Mouse (Mus musculus): ENCODE data around the gene Zbtb40. TPM values are rescaled to one million over a fixed set of nuclear protein-coding genes. Genes with fewer than 3 reads are reported as not detected.

Zbtb40 gene
- polyA plus RNA-seq, 1 experiment = 6.3 TPM

DNA sequence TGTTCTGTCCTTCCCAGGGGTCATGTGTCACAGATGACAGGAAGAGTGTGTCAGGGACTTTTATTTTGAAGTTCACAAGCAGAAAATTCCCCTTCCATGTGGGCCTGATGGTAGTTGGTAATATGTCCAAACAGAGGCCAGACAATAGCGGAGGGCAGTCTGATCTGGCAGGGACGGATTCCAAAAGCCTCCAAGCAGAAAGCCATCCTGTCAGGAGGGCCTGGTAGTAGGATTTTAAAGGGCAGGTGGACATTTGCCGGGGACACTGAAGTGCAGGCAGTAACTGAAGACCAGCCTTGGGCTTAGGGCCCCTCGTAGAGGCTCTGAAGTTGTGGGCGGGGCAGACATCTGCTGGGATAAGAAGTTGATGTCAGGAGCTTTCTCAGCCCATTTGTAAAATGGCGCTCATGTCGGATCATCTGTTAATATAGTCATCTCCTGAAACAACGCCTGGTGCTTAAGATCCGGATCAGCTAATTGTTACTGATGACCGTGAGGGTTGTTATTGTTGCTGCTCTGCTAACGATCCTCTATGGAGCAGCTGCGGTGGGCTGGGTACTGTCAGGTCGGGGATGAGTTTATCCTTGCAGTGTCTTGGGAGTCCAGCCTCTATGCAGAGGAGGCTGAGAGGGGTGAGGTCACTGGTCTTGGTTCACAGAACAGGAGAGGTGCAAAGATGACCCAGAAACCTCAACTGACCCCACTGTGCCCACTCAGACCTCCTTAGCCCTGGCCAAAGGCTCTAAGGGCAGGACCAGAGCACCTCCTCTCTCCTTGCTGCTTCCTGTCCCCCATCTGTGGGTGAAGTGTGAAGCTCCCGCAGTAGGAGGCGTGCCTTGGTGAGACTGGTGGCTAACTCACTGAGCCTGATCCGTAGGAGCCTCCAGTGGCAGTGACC is 81.9 kb downstream of the Zbtb40 start:
- TF ChIP-seq CTCF (IDR thresholded peaks at IDR 0.05; ENCODE audit: low read depth, low read length) (no peak), POLR2A (IDR thresholded peaks at IDR 0.05; ENCODE audit: borderline replicate concordance, low read depth, low read length) (no peak)
- Histone ChIP-seq H3K4me3 (ENCODE audit: insufficient read depth, low read length) (no peak overlapping the region), H3K27ac (ENCODE audit: insufficient read depth, low read depth, low read length) (no peak overlapping the region), H3K4me1 (ENCODE audit: control insufficient read depth, insufficient read depth, low read length) (no peaks in the 10 kb centered on the region)

DNA sequence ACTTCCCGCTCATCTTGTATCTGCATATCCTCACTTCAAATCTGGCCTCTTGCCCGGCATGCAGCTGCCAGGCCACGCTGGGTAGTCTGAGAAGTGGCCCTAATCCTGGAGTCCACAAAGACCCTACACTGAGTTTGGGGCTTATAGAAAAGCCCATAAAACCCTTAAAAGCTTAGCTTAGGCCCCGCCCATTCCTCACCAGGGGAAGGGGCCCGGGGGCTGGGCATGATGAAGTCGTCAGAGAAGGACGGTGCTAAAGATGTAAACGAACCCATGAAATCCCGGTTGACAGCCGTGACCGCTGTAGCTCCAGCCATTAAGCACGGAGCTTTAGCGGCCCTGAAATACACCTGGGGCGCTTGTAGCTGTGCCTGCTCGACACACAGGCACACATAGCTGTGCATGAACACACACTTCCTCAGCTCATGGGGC is 83.6 kb downstream of the Zbtb40 start:
- H3K4me1 ChIP-seq (ENCODE audit: control insufficient read depth, insufficient read depth, low read length) = no peaks in the 10 kb centered on the region
- H3K27ac ChIP-seq (ENCODE audit: insufficient read depth, low read depth, low read length) = no peak overlapping the region
- no peak for TF ChIP-seq POLR2A (IDR thresholded peaks at IDR 0.05; ENCODE audit: borderline replicate concordance, low read depth, low read length)
- TF ChIP-seq CTCF (IDR thresholded peaks at IDR 0.05; ENCODE audit: low read depth, low read length) = no peak
- no peak overlapping the region for H3K4me3 ChIP-seq (ENCODE audit: insufficient read depth, low read length)

DNA sequence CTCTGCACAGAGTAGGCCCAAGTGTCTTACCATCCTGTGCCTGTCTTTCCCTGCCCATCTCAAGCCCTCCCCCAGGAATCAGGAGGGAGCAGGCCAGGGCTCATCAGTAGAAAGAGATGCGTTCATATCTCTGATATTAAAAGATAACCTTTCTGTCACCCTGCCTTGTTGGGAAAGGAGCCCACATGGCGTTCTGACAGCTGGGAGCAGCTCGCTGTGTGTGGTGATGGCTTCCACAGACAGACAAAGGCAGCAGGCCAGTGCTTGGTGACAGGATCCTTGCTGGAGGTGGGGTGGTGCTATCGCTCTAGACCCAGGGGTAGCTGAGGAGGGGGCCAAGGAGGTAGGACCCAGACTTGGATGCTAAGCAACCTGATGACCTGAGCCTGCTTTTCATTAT is 86.2 kb downstream of the Zbtb40 start:
- TF ChIP-seq CTCF (IDR thresholded peaks at IDR 0.05; ENCODE audit: low read depth, low read length) = no peak
- no peak for TF ChIP-seq POLR2A (IDR thresholded peaks at IDR 0.05; ENCODE audit: borderline replicate concordance, low read depth, low read length)

DNA sequence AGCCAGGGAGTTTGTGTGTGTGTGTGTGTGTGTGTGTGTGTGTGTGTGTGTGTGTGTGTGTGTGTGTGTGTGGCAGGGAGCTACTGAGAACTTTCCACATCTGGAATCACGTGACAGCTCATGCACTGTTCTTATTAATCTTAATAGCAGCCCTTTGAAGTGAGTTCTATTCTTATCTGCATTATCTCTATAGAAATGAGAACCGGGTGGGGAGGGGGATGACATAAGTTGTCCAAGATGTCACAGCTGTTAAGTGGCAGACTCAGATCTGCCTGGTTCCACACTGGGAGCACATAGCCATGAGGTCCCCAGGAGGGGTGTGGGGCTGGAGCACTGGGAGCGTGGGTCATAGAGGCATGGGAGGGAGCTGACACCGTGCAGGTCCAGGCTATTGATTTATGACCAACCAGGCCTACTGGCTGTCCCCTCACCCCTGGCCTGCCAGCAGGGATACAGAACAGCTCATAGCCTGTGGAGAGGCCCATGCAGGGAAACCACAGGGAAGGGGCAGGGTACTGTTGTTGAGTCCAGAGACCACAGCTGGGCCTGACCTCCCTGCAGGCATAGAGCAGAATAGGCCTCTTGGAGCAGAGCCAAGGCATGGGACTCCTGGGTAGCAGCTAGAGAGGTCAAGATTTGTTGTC is 86.8 kb downstream of the Zbtb40 start:
- H3K27ac ChIP-seq (ENCODE audit: insufficient read depth, low read depth, low read length) = no peak overlapping the region
- no peaks in the 10 kb centered on the region for H3K4me1 ChIP-seq (ENCODE audit: control insufficient read depth, insufficient read depth, low read length)
- no peak for TF ChIP-seq CTCF (IDR thresholded peaks at IDR 0.05; ENCODE audit: low read depth, low read length)
- no peak for TF ChIP-seq POLR2A (IDR thresholded peaks at IDR 0.05; ENCODE audit: borderline replicate concordance, low read depth, low read length)
- no peak overlapping the region for H3K4me3 ChIP-seq (ENCODE audit: insufficient read depth, low read length)

More for the DNA sequence above, 86.2 kb downstream of the Zbtb40 start:
- Histone ChIP-seq H3K4me1 (ENCODE audit: control insufficient read depth, insufficient read depth, low read length) (no peaks in the 10 kb centered on the region), H3K27ac (ENCODE audit: insufficient read depth, low read depth, low read length) (no peak overlapping the region), H3K4me3 (ENCODE audit: insufficient read depth, low read length) (no peak overlapping the region)

DNA sequence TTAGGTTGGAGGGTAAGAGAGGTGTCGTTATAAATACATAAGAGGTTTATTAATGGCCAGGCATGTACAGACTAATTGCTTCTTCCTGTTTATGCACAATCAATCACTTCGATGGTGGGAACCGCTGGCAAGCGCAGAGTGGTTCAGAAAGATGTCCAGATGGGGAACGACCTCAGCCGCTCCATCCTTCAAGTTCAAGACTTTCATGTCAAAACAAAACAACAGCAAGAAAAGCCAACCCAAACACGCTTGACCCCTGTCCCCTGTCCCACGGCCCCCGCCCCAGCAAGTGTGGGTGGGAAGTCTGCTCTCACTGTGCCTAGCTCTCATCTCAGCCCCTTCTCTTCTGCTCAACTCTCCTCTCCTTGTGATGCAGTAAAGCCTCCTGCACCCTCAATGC is 88.0 kb downstream of the Zbtb40 start:
- no peaks in the 10 kb centered on the region for H3K4me1 ChIP-seq (ENCODE audit: control insufficient read depth, insufficient read depth, low read length)
- no peak overlapping the region for H3K4me3 ChIP-seq (ENCODE audit: insufficient read depth, low read length)
- H3K27ac ChIP-seq (ENCODE audit: insufficient read depth, low read depth, low read length) = no peak overlapping the region
- TF ChIP-seq CTCF (IDR thresholded peaks at IDR 0.05; ENCODE audit: low read depth, low read length) (no peak), POLR2A (IDR thresholded peaks at IDR 0.05; ENCODE audit: borderline replicate concordance, low read depth, low read length) (no peak)

DNA sequence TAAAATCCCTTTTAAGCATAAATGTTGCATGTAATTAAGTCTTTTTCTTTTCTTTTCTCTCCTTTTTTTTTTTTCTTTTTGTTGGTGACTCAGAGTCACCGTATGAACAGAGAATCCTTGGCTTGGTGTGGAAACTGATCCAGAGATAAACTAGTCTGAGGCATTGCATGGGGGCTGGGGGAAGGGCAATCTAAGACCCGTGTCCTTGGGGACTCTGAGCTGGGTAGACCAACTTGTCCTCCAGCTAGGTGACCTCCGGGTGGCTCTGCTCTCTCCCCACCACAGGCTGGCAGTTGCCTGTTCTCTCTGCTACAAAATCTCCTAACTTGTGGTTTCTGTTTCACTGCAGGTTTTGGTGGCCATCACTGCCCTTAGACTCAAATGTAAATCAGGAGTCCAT is 88.5 kb downstream of the Zbtb40 start:
- no peaks in the 10 kb centered on the region for H3K4me1 ChIP-seq (ENCODE audit: control insufficient read depth, insufficient read depth, low read length)
- TF ChIP-seq CTCF (IDR thresholded peaks at IDR 0.05; ENCODE audit: low read depth, low read length) (no peak), POLR2A (IDR thresholded peaks at IDR 0.05; ENCODE audit: borderline replicate concordance, low read depth, low read length) (no peak)
- H3K27ac ChIP-seq (ENCODE audit: insufficient read depth, low read depth, low read length) = no peak overlapping the region
- H3K4me3 ChIP-seq (ENCODE audit: insufficient read depth, low read length) = no peak overlapping the region

DNA sequence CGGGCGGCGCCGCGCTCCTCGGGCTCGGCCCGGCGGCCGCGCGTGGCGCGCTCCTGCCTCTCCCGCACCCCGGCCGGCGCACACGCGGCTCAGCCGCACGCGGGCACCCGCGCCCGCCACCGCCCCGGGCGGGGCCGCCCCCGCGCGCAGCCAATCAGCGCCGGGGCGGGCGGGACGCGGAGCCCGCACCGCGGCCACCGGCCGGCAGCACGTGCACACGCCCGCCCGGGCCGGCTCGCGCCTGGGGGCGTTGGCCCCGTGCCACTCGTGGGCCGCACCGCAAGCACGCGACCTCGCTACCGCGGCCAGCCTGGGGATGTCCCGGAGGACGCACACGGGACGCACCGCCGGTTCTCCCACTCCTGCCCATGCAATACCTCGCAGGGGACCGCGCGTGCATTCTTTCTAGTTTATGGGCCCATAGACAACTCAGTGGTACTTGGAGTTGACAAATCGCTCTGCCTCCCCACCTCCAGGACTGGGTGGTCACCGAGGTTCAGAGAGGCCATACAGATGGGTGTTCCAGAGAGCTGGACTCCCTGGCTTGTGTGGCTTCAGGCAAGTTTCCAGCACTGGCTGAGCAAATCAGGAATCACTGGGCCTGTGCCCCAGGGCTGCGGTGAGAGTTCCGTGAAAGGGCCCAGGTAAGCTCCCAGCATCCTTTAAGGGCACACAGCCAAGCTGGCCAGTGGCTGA is 91.7 kb downstream of the Zbtb40 start, which contains the start of gene Epha8:
Epha8 (minus strand) TSS at position 66 of the 696 bp plus-strand sequence.
- Histone ChIP-seq H3K4me1 (ENCODE audit: control insufficient read depth, insufficient read depth, low read length) (no peaks in the 10 kb centered on the region), H3K4me3 (ENCODE audit: insufficient read depth, low read length) (no peak within 1 kb of the TSS), H3K27ac (ENCODE audit: insufficient read depth, low read depth, low read length) (no peak within 1 kb of the TSS)
- TF ChIP-seq CTCF (IDR thresholded peaks at IDR 0.05; ENCODE audit: low read depth, low read length) (no peak), POLR2A (IDR thresholded peaks at IDR 0.05; ENCODE audit: borderline replicate concordance, low read depth, low read length) (no peak)

DNA sequence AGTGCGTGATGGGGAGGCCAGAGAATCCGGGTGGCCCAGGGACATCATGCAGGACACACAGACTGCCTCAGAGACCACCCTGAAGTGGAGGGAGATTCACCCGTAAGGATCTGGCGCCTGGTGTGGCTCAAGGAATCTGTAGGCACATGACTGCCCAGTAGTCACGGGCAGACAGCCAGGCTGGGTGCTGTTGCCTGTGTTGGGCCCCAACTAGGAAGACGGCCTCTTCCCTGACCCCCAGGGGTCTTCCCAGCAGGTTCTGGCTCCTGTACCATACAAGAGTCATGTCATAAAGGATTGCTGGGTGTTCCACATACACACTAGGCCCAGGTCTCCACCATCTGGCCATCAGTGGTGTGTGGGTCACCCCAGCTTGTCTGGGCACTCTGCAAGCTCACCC is 94.0 kb downstream of the Zbtb40 start:
- H3K4me3 ChIP-seq (ENCODE audit: insufficient read depth, low read length) = no peak overlapping the region
- H3K27ac ChIP-seq (ENCODE audit: insufficient read depth, low read depth, low read length) = no peak overlapping the region
- H3K4me1 ChIP-seq (ENCODE audit: control insufficient read depth, insufficient read depth, low read length) = no peaks in the 10 kb centered on the region
- no peak for TF ChIP-seq CTCF (IDR thresholded peaks at IDR 0.05; ENCODE audit: low read depth, low read length)
- TF ChIP-seq POLR2A (IDR thresholded peaks at IDR 0.05; ENCODE audit: borderline replicate concordance, low read depth, low read length) = no peak

DNA sequence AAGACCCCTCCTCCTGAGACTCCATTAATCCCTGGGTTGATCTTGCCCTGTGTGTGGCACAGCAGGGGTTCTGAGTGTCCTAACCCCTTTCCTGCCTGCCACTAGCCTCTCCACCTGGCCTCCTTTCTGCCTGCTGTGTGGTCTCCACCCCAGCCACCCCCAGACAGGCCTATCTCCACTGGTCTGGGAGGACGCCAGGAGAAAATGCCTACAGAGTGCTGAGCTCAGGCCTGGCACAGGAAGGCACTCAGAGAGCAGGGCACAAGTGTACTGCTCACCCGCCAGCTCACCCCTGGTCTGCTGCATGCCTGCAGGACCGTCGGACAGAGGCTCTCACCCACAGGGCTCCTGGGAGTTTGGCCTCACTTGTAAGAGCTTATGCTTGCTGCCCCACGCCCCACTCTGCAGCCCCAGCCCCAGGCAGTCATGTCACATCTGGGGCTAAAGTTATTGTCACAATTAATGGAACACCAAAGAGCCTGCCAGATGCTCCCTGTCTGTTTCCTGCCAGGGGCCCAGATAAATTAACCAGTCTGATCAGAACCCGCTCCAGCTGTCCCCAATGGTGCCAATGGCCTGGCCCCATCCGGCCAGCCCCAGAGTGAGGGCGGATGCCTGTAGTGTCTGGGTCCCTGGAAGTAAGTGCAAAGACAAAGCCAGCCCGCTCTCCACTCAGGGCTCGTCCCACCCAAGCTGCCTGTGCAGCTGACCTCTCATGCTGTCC is 99.2 kb downstream of the Zbtb40 start:
- TF ChIP-seq POLR2A (IDR thresholded peaks at IDR 0.05; ENCODE audit: borderline replicate concordance, low read depth, low read length) = no peak
- no peak for TF ChIP-seq CTCF (IDR thresholded peaks at IDR 0.05; ENCODE audit: low read depth, low read length)

More for the DNA sequence above, 99.2 kb downstream of the Zbtb40 start:
- Histone ChIP-seq H3K4me3 (ENCODE audit: insufficient read depth, low read length) (no peak overlapping the region), H3K4me1 (ENCODE audit: control insufficient read depth, insufficient read depth, low read length) (no peaks in the 10 kb centered on the region), H3K27ac (ENCODE audit: insufficient read depth, low read depth, low read length) (no peak overlapping the region)

Measured in bone marrow macrophage, adult 2 months (primary cell).